Mouse (Mus musculus): ENCODE measurements at regions not wholly inside any gene's neighbourhood (a gene's known extent, or its start where the extent isn't known, plus 50 kb on each side); places are given as distances from the start of the nearest gene placed in this dataset.

DNA sequence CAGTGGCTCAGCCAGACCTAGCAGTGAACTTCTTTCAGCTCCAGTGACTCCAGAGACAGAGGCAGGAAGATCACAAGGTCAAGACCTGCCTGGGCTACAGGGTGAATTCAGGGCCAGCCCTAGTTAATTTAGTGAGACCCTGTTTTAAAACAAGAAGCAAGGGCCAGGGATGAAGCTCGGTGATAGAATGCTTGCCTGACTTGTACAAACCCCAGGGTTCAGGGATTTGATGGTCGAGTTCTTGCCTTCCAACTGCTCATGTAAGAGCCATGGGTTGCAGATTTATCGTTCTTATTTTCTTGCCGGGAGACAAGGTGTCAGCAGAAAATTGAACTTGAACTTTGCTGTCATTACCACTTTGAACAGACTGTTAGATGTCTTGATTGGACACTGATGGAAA is 78.9 kb upstream of the Smyd2 start:
- Histone ChIP-seq H3K27me3 (ENCODE audit: control insufficient read depth, insufficient read depth, low read length) (no peaks in the 10 kb centered on the region), H3K9me3 (ENCODE audit: control insufficient read depth, low read length) (no peaks in the 10 kb centered on the region), H3K4me2 (ENCODE audit: low read depth) (no peak overlapping the region), H3K36me3 (replicated peaks; ENCODE audit: control insufficient read depth, insufficient read depth, low read depth) (no peaks in the 10 kb centered on the region), H3K4me3 (ENCODE audit: insufficient read depth in 1 of 2, low read depth in 2 of 2, low read length in 2 of 2) (no peak overlapping the region), H3K27ac (no peak overlapping the region), H3K9ac (replicated peaks) (no peak overlapping the region), H3K4me1 (replicated peaks; ENCODE audit: control insufficient read depth in 2 of 2, insufficient read depth in 2 of 2, low read length in 1 of 2) (no peaks in the 10 kb centered on the region)
- DNase-seq (ENCODE audit: low read depth in 3 of 3, low spot score in 3 of 3) (no peak), ATAC-seq (ENCODE audit: insufficient read depth) (no peak)
- TF ChIP-seq CTCF (IDR thresholded peaks at IDR 0.05; ENCODE audit: low read depth) (no peak), EP300 (IDR thresholded peaks at IDR 0.05; ENCODE audit: low read depth) (no peak)
- WGBS (ENCODE audit: insufficient replicate concordance), result 56% methylated on average over 4 of the region's 4 CpGs

DNA sequence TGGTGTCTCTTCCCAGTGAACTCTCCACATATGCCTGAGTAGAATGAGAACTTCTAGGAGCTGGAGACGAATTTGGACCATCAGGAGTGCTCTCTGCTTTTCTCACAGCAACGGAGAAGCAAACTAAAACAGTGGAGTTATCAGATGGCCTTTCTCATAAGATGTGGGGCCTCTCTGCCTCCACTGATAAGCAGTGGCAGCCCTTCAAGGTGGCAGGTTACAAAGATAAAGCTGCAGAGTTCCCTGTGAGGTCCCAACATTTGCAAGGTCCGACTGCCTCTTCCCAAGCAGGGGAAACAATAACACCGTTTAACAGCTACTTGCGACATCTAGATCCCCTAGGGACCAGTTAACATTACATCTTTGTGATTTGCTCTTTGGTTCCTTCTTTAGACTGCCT is 71.5 kb upstream of the Smyd2 start:
- no peak overlapping the region for H3K27ac ChIP-seq
- ATAC-seq (ENCODE audit: insufficient read depth), result no peak
- H3K27me3 ChIP-seq (ENCODE audit: control insufficient read depth, insufficient read depth, low read length), result no peaks in the 10 kb centered on the region; the same call in 1 of the 2 replicates

DNA sequence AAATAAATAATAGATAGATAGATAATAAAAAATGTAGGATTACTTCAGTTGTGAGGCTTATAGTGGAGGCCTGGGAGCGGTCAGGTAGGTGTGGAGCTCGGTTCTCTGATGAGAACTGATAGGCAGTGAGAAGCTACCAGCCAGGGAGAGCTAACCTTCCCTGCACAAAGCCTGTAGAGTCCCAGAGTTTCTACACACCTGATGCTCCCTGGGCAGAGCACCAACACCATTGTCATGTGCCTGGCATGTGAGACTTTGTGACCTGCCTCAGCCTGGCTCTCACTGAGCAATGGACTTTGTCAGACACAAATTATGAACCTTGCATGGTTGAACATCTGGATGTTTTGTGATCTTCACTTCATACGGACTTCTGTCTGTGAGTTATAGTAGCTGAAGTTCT is 71.1 kb upstream of the Smyd2 start:
- no peak overlapping the region for H3K4me2 ChIP-seq (ENCODE audit: low read depth)
- H3K4me3 ChIP-seq (ENCODE audit: insufficient read depth in 1 of 2, low read depth in 2 of 2, low read length in 2 of 2), result no peak overlapping the region
- no peaks in the 10 kb centered on the region; a peak in 1 of 4 replicates for H3K4me1 ChIP-seq (replicated peaks; ENCODE audit: control insufficient read depth in 2 of 2, insufficient read depth in 2 of 2, low read length in 1 of 2)
- TF ChIP-seq EP300 (IDR thresholded peaks at IDR 0.05; ENCODE audit: low read depth) (no peak), CTCF (IDR thresholded peaks at IDR 0.05; ENCODE audit: low read depth) (no peak)
- H3K9me3 ChIP-seq (ENCODE audit: control insufficient read depth, low read length), result no peaks in the 10 kb centered on the region
- DNase-seq (ENCODE audit: low read depth in 3 of 3, low spot score in 3 of 3) (no peak), ATAC-seq (ENCODE audit: insufficient read depth) (no peak)
- WGBS (ENCODE audit: insufficient replicate concordance), result 69% methylated on average over 3 of the region's 3 CpGs
- no peak overlapping the region for H3K27ac ChIP-seq
- H3K9ac ChIP-seq (replicated peaks), result no peak overlapping the region
- H3K36me3 ChIP-seq (replicated peaks; ENCODE audit: control insufficient read depth, insufficient read depth, low read depth), result no peaks in the 10 kb centered on the region
- H3K27me3 ChIP-seq (ENCODE audit: control insufficient read depth, insufficient read depth, low read length), result no peaks in the 10 kb centered on the region; the same call in 1 of the 2 replicates

More for the DNA sequence above, 71.5 kb upstream of the Smyd2 start:
- Histone ChIP-seq H3K36me3 (replicated peaks; ENCODE audit: control insufficient read depth, insufficient read depth, low read depth) (no peaks in the 10 kb centered on the region), H3K4me1 (replicated peaks; ENCODE audit: control insufficient read depth in 2 of 2, insufficient read depth in 2 of 2, low read length in 1 of 2) (no peaks in the 10 kb centered on the region; a peak in 1 of 4 replicates), H3K4me2 (ENCODE audit: low read depth) (no peak overlapping the region), H3K9ac (replicated peaks) (no peak overlapping the region), H3K9me3 (ENCODE audit: control insufficient read depth, low read length) (no peaks in the 10 kb centered on the region), H3K4me3 (ENCODE audit: insufficient read depth in 1 of 2, low read depth in 2 of 2, low read length in 2 of 2) (no peak overlapping the region)
- no peak for DNase-seq (ENCODE audit: low read depth in 3 of 3, low spot score in 3 of 3)
- TF ChIP-seq EP300 (IDR thresholded peaks at IDR 0.05; ENCODE audit: low read depth) (no peak), CTCF (IDR thresholded peaks at IDR 0.05; ENCODE audit: low read depth) (no peak)
- WGBS (ENCODE audit: insufficient replicate concordance), result 16% methylated on average over 5 of the region's 5 CpGs

DNA sequence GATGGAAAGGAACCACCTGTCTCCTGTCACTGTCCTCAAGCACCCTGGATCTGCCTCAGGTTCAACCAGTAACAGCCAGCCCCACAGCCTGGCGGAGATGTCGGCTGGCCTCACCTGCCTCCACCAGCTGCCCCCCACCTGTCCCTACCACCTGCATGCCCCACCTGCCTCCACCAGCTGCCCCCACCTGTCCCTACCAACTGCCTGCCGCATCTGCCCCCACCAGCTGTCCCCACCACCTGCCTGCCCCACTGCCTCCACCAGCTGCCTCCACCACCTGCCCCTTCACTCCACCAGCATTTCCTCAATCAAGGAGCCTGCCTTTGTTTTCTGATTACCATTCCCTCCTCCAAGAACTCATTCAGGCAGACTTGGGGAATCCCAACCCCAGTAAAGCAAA is 68.9 kb upstream of the Smyd2 start:
- no peaks in the 10 kb centered on the region for H3K9me3 ChIP-seq (ENCODE audit: control insufficient read depth, low read length)
- no peak overlapping the region for H3K4me3 ChIP-seq (ENCODE audit: insufficient read depth in 1 of 2, low read depth in 2 of 2, low read length in 2 of 2)
- H3K36me3 ChIP-seq (replicated peaks; ENCODE audit: control insufficient read depth, insufficient read depth, low read depth), result no peaks in the 10 kb centered on the region
- no peak overlapping the region for H3K9ac ChIP-seq (replicated peaks)
- 61% methylated on average over 3 of the region's 3 CpGs for WGBS (ENCODE audit: insufficient replicate concordance)
- no peaks in the 10 kb centered on the region; a peak in 1 of 4 replicates for H3K4me1 ChIP-seq (replicated peaks; ENCODE audit: control insufficient read depth in 2 of 2, insufficient read depth in 2 of 2, low read length in 1 of 2)
- TF ChIP-seq CTCF (IDR thresholded peaks at IDR 0.05; ENCODE audit: low read depth) (no peak), EP300 (IDR thresholded peaks at IDR 0.05; ENCODE audit: low read depth) (no peak)
- no peak overlapping the region for H3K27ac ChIP-seq
- ATAC-seq (ENCODE audit: insufficient read depth) (no peak), DNase-seq (ENCODE audit: low read depth in 3 of 3, low spot score in 3 of 3) (no peak)
- H3K27me3 ChIP-seq (ENCODE audit: control insufficient read depth, insufficient read depth, low read length), result no peaks in the 10 kb centered on the region; the same call in 1 of the 2 replicates
- no peak overlapping the region for H3K4me2 ChIP-seq (ENCODE audit: low read depth)

DNA sequence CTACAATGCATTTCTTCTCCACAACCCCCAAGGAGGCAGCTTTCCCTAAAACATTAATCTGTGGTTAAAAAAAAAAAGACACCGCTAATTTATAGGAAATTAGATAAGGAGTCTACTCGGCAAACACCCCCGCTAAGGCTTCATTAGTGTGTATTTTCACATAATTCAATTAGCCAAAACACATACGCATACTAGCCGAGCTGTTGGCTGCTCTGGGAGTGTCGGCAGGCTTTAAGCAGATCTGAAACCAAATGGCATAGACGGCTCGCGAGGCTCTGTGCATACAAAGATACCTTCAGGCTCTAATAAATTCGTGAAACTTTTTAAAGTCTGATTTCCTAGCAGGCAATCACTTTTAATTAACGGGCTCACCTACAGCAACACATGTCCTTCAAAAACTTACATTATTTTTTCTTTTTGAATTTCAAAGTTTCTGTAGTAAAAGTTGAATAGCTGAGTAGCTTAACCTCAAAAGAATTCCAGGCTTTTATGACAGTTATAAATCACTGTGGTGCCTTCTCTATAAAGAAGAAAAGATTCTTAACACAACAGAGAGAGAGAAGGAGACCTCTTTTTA is 68.0 kb upstream of the Smyd2 start:
- TF ChIP-seq EP300 (IDR thresholded peaks at IDR 0.05; ENCODE audit: low read depth), result no peak
- no peak for TF ChIP-seq CTCF (IDR thresholded peaks at IDR 0.05; ENCODE audit: low read depth)
- Histone ChIP-seq H3K27me3 (ENCODE audit: control insufficient read depth, insufficient read depth, low read length) (no peaks in the 10 kb centered on the region; the same call in 1 of the 2 replicates), H3K4me2 (ENCODE audit: low read depth) (no peak overlapping the region), H3K27ac (no peak overlapping the region), H3K4me3 (ENCODE audit: insufficient read depth in 1 of 2, low read depth in 2 of 2, low read length in 2 of 2) (no peak overlapping the region), H3K9ac (replicated peaks) (no peak overlapping the region), H3K36me3 (replicated peaks; ENCODE audit: control insufficient read depth, insufficient read depth, low read depth) (no peaks in the 10 kb centered on the region), H3K4me1 (replicated peaks; ENCODE audit: control insufficient read depth in 2 of 2, insufficient read depth in 2 of 2, low read length in 1 of 2) (no peaks in the 10 kb centered on the region; a peak in 1 of 4 replicates), H3K9me3 (ENCODE audit: control insufficient read depth, low read length) (no peaks in the 10 kb centered on the region)
- ATAC-seq (ENCODE audit: insufficient read depth), result no peak
- 34% methylated on average over 11 of the region's 11 CpGs for WGBS (ENCODE audit: insufficient replicate concordance)
- no peak for DNase-seq (ENCODE audit: low read depth in 3 of 3, low spot score in 3 of 3)

Data from liver, embryonic 14.5 days (tissue).